Mouse (Mus musculus): ENCODE measurements at regions not wholly inside any gene's neighbourhood (a gene's known extent, or its start where the extent isn't known, plus 50 kb on each side); places are given as distances from the start of the nearest gene placed in this dataset.

GRCm38 (mm10) chr12:26184701-26185460 is 230.2 kb downstream of the Rnf144a start:
- no peak for ATAC-seq (ENCODE audit: low read depth)
- WGBS, result 92% methylated on average over 5 of the region's 5 CpGs
- H3K27me3 ChIP-seq, result no peaks in the 10 kb centered on the region
- H3K4me3 ChIP-seq, result no peak overlapping the region
- H3K27ac ChIP-seq (replicated peaks), result no peak overlapping the region
- H3K36me3 ChIP-seq, result no peaks in the 10 kb centered on the region
- no peak overlapping the region for H3K4me2 ChIP-seq
- H3K9ac ChIP-seq, result no peak overlapping the region
- no peaks in the 10 kb centered on the region for H3K4me1 ChIP-seq (replicated peaks)
- no peaks in the 10 kb centered on the region for H3K9me3 ChIP-seq

- Histone ChIP-seq H3K27me3 (no peaks in the 10 kb centered on the region), H3K4me2 (no peak overlapping the region), H3K36me3 (no peaks in the 10 kb centered on the region), H3K4me3 (no peak overlapping the region), H3K4me1 (replicated peaks) (no peaks in the 10 kb centered on the region), H3K9me3 (no peaks in the 10 kb centered on the region), H3K27ac (replicated peaks) (no peak overlapping the region), H3K9ac (no peak overlapping the region)
- no peak for ATAC-seq (ENCODE audit: low read depth)
- 90% methylated on average over 2 of the region's 2 CpGs for WGBS
Observed at GRCm38 (mm10) chr12:26183021-26183420, 232.0 kb downstream of the Rnf144a start.

GRCm38 (mm10) chr12:26180846-26181245 is 234.2 kb downstream of the Rnf144a start:
- Histone ChIP-seq H3K4me1 (replicated peaks) (no peaks in the 10 kb centered on the region), H3K27me3 (no peaks in the 10 kb centered on the region), H3K9ac (no peak overlapping the region), H3K27ac (replicated peaks) (no peak overlapping the region), H3K4me2 (no peak overlapping the region), H3K9me3 (no peaks in the 10 kb centered on the region), H3K36me3 (no peaks in the 10 kb centered on the region), H3K4me3 (no peak overlapping the region)
- no peak for ATAC-seq (ENCODE audit: low read depth)
- 68% methylated on average over 7 of the region's 7 CpGs for WGBS

- H3K4me3 ChIP-seq, result no peak overlapping the region
- no peaks in the 10 kb centered on the region for H3K9me3 ChIP-seq
- no peak overlapping the region for H3K27ac ChIP-seq (replicated peaks)
- 70% methylated on average over 10 of the region's 10 CpGs for WGBS
- no peaks in the 10 kb centered on the region for H3K27me3 ChIP-seq
- H3K4me1 ChIP-seq (replicated peaks), result peaks cover 3% of the 10 kb centered on the region; the same call in 1 of the 2 replicates
- no peak overlapping the region for H3K4me2 ChIP-seq
- ATAC-seq (ENCODE audit: low read depth), result no peak
- no peaks in the 10 kb centered on the region for H3K36me3 ChIP-seq
- H3K9ac ChIP-seq, result no peak overlapping the region
Observed at GRCm38 (mm10) chr12:26176231-26176662, 238.8 kb downstream of the Rnf144a start.

GRCm38 (mm10) chr12:26163416-26163815 is 251.6 kb downstream of the Rnf144a start:
- Histone ChIP-seq H3K9ac (no peak overlapping the region), H3K36me3 (no peaks in the 10 kb centered on the region), H3K27me3 (no peaks in the 10 kb centered on the region), H3K27ac (replicated peaks) (no peak overlapping the region), H3K4me1 (replicated peaks) (no peaks in the 10 kb centered on the region), H3K4me3 (no peak overlapping the region), H3K4me2 (no peak overlapping the region), H3K9me3 (no peaks in the 10 kb centered on the region)
- WGBS, result 82% methylated on average over 3 of the region's 3 CpGs
- ATAC-seq (ENCODE audit: low read depth), result no peak

- Histone ChIP-seq H3K9me3 (no peaks in the 10 kb centered on the region), H3K27me3 (no peaks in the 10 kb centered on the region), H3K4me2 (no peak overlapping the region), H3K36me3 (no peaks in the 10 kb centered on the region), H3K9ac (no peak overlapping the region), H3K4me1 (replicated peaks) (no peaks in the 10 kb centered on the region), H3K4me3 (no peak overlapping the region), H3K27ac (replicated peaks) (no peak overlapping the region)
- WGBS, result 89% methylated on average over 11 of the region's 11 CpGs
- no peak for ATAC-seq (ENCODE audit: low read depth)
Observed at GRCm38 (mm10) chr12:26160861-26161615, 254.0 kb downstream of the Rnf144a start.

GRCm38 (mm10) chr12:26152992-26153391 is 262.1 kb downstream of the Rnf144a start:
- H3K27me3 ChIP-seq, result no peaks in the 10 kb centered on the region
- no peak overlapping the region for H3K4me3 ChIP-seq
- no peak overlapping the region for H3K4me2 ChIP-seq
- no peak overlapping the region for H3K9ac ChIP-seq
- H3K27ac ChIP-seq (replicated peaks), result no peak overlapping the region; the same call in 1 of the 2 replicates
- WGBS, result 26% methylated on average over 8 of the region's 8 CpGs
- H3K4me1 ChIP-seq (replicated peaks), result peaks cover 8% of the 10 kb centered on the region; the same call in 1 of the 2 replicates
- H3K36me3 ChIP-seq, result no peaks in the 10 kb centered on the region
- H3K9me3 ChIP-seq, result no peaks in the 10 kb centered on the region
- ATAC-seq (ENCODE audit: low read depth), result no peak

- no peaks in the 10 kb centered on the region for H3K27me3 ChIP-seq
- 0 out of 2 replicates have a peak overlapping the region, but pooled peaks have one; percentile 46 for H3K27ac ChIP-seq (replicated peaks)
- no peaks in the 10 kb centered on the region for H3K9me3 ChIP-seq
- H3K9ac ChIP-seq, result no peak overlapping the region
- 0 out of 2 replicates have a peak, but pooled peaks have one; percentile 66 for ATAC-seq (ENCODE audit: low read depth)
- no peak overlapping the region for H3K4me3 ChIP-seq
- WGBS, result 63% methylated on average over 3 of the region's 3 CpGs
- H3K4me2 ChIP-seq, result no peak overlapping the region
- peaks cover 17% of the 10 kb centered on the region; the same call in 1 of the 2 replicates for H3K4me1 ChIP-seq (replicated peaks)
- H3K36me3 ChIP-seq, result no peaks in the 10 kb centered on the region
Observed at GRCm38 (mm10) chr12:26146336-26146735, 268.7 kb downstream of the Rnf144a start.

- H3K4me1 ChIP-seq (replicated peaks), result peaks cover 17% of the 10 kb centered on the region; the same call in 1 of the 2 replicates
- no peaks in the 10 kb centered on the region for H3K36me3 ChIP-seq
- no peak overlapping the region for H3K4me2 ChIP-seq
- no peak overlapping the region for H3K4me3 ChIP-seq
- H3K9me3 ChIP-seq, result no peaks in the 10 kb centered on the region
- H3K9ac ChIP-seq, result no peak overlapping the region
- peak overlapping the region; percentile 23; the same call in 1 of the 2 replicates for H3K27ac ChIP-seq (replicated peaks)
- ATAC-seq (ENCODE audit: low read depth), result peak; percentile 57
- no peaks in the 10 kb centered on the region for H3K27me3 ChIP-seq
- 58% methylated on average over 6 of the region's 6 CpGs for WGBS
Observed at GRCm38 (mm10) chr12:26145085-26145714, 269.9 kb downstream of the Rnf144a start.

- no peak for ATAC-seq (ENCODE audit: low read depth)
- no peak overlapping the region for H3K27ac ChIP-seq (replicated peaks)
- no peak overlapping the region for H3K4me2 ChIP-seq
Observed at GRCm38 (mm10) chr12:26144616-26145015, 270.4 kb downstream of the Rnf144a start.

GRCm38 (mm10) chr12:26143411-26143810 is 271.6 kb downstream of the Rnf144a start:
- Histone ChIP-seq H3K4me3 (no peak overlapping the region), H3K9ac (no peak overlapping the region), H3K36me3 (no peaks in the 10 kb centered on the region), H3K9me3 (no peaks in the 10 kb centered on the region), H3K4me1 (replicated peaks) (peaks cover 17% of the 10 kb centered on the region; the same call in 1 of the 2 replicates), H3K4me2 (no peak overlapping the region), H3K27me3 (no peaks in the 10 kb centered on the region), H3K27ac (replicated peaks) (no peak overlapping the region)
- 43% methylated on average over 6 of the region's 6 CpGs for WGBS
- ATAC-seq (ENCODE audit: low read depth), result no peak

More at GRCm38 (mm10) chr12:26144616-26145015, 270.4 kb downstream of the Rnf144a start:
- no peaks in the 10 kb centered on the region for H3K36me3 ChIP-seq
- WGBS, result 63% methylated on average over 3 of the region's 3 CpGs
- H3K27me3 ChIP-seq, result no peaks in the 10 kb centered on the region
- H3K9ac ChIP-seq, result no peak overlapping the region
- peaks cover 17% of the 10 kb centered on the region; the same call in 1 of the 2 replicates for H3K4me1 ChIP-seq (replicated peaks)
- H3K4me3 ChIP-seq, result no peak overlapping the region
- H3K9me3 ChIP-seq, result no peaks in the 10 kb centered on the region

GRCm38 (mm10) chr12:26130811-26131210 is 284.2 kb downstream of the Rnf144a start:
- no peak overlapping the region for H3K4me3 ChIP-seq
- H3K4me2 ChIP-seq, result no peak overlapping the region
- no peak overlapping the region for H3K27ac ChIP-seq (replicated peaks)
- no peaks in the 10 kb centered on the region for H3K36me3 ChIP-seq
- no peaks in the 10 kb centered on the region for H3K27me3 ChIP-seq
- H3K9me3 ChIP-seq, result no peaks in the 10 kb centered on the region
- no peak for ATAC-seq (ENCODE audit: low read depth)
- WGBS, result 88% methylated on average over 8 of the region's 8 CpGs
- no peak overlapping the region for H3K9ac ChIP-seq
- peaks cover 9% of the 10 kb centered on the region for H3K4me1 ChIP-seq (replicated peaks)
